Mouse (Mus musculus): ENCODE results near the gene Atp6v0b. TPM values are rescaled to one million over a fixed set of nuclear protein-coding genes. Genes with fewer than 3 reads are reported as not detected.
A peak's percentile ranks its signal among the peaks of the same experiment; 100 is the strongest.

Gene Atp6v0b
- polyA plus RNA-seq, 1 experiment from 2014 or later = 185 TPM

GRCm38 (mm10) chr4:117918261-117918660, 31.1 kb upstream of the Atp6v0b start:
- peaks cover 29% of the 10 kb centered on the region for H3K4me1 ChIP-seq
- no peak for ATAC-seq (ENCODE audit: borderline replicate concordance, extremely low read depth, low FRiP score, low TSS enrichment)
- no peaks in the 10 kb centered on the region for H3K9me3 ChIP-seq
- WGBS = 49% methylated on average over 3 of the region's 3 CpGs
- H3K36me3 ChIP-seq = no peaks in the 10 kb centered on the region
- no peak overlapping the region for H3K9ac ChIP-seq
- peaks cover 9% of the 10 kb centered on the region; the same call in 1 of the 2 replicates for H3K27me3 ChIP-seq
- no peak overlapping the region for H3K4me3 ChIP-seq
- H3K27ac ChIP-seq = peak overlapping the region; percentile 49; the same call in 1 of the 2 replicates
- H3K4me2 ChIP-seq = no peak overlapping the region

GRCm38 (mm10) chr4:117917847-117918246, 30.7 kb upstream of the Atp6v0b start:
- no peak overlapping the region for H3K9ac ChIP-seq
- no peak overlapping the region for H3K4me3 ChIP-seq
- 83% methylated on average over 4 of the region's 4 CpGs for WGBS
- no peak overlapping the region for H3K4me2 ChIP-seq
- H3K27me3 ChIP-seq = peaks cover 9% of the 10 kb centered on the region; the same call in 1 of the 2 replicates
- no peak for ATAC-seq (ENCODE audit: borderline replicate concordance, extremely low read depth, low FRiP score, low TSS enrichment)
- H3K36me3 ChIP-seq = no peaks in the 10 kb centered on the region
- H3K4me1 ChIP-seq = peaks cover 30% of the 10 kb centered on the region
- no peak overlapping the region for H3K27ac ChIP-seq
- H3K9me3 ChIP-seq = no peaks in the 10 kb centered on the region

GRCm38 (mm10) chr4:117917402-117917801, 30.3 kb upstream of the Atp6v0b start:
- Histone ChIP-seq H3K27me3 (peaks cover 5% of the 10 kb centered on the region; the same call in 1 of the 2 replicates), H3K9me3 (no peaks in the 10 kb centered on the region), H3K36me3 (peaks cover under 1% of the 10 kb centered on the region; the same call in 1 of the 2 replicates), H3K4me3 (no peak overlapping the region), H3K27ac (no peak overlapping the region), H3K9ac (no peak overlapping the region), H3K4me2 (no peak overlapping the region), H3K4me1 (peaks cover 33% of the 10 kb centered on the region)
- no peak for ATAC-seq (ENCODE audit: borderline replicate concordance, extremely low read depth, low FRiP score, low TSS enrichment)
- WGBS = 81% methylated on average over 4 of the region's 4 CpGs

GRCm38 (mm10) chr4:117916386-117916785, 29.3 kb upstream of the Atp6v0b start:
- Histone ChIP-seq H3K27me3 (no peaks in the 10 kb centered on the region), H3K27ac (no peak overlapping the region), H3K4me2 (peak overlapping the region; percentile 98; the same call in 1 of the 2 replicates), H3K4me1 (peaks cover 33% of the 10 kb centered on the region), H3K9ac (no peak overlapping the region), H3K4me3 (no peak overlapping the region), H3K36me3 (peaks cover 10% of the 10 kb centered on the region; the same call in 1 of the 2 replicates), H3K9me3 (no peaks in the 10 kb centered on the region)
- WGBS = 53% methylated on average over 5 of the region's 5 CpGs
- ATAC-seq (ENCODE audit: borderline replicate concordance, extremely low read depth, low FRiP score, low TSS enrichment) = no peak

- H3K27ac ChIP-seq = peak overlapping the region; percentile 85
- peak overlapping the region; percentile 70 for H3K9ac ChIP-seq
- 1% methylated on average over 19 of the region's 19 CpGs for WGBS
These were observed 28.5 kb upstream of the Atp6v0b start for GRCm38 (mm10) chr4:117915489-117916105.

GRCm38 (mm10) chr4:117914591-117915442, 27.7 kb upstream of the Atp6v0b start, which contains the start of gene Ipo13:
Gene Ipo13 (minus strand): TSS chr4:117914999.
- Histone ChIP-seq H3K9me3 (no peaks in the 10 kb centered on the region), H3K27me3 (no peaks in the 10 kb centered on the region), H3K4me3 (peak within 1 kb of the TSS; percentile 67), H3K9ac (peak within 1 kb of the TSS; percentile 70), H3K4me2 (peak within 1 kb of the TSS; percentile 98), H3K27ac (peak within 1 kb of the TSS; percentile 85), H3K4me1 (peaks cover 33% of the 10 kb centered on the region), H3K36me3 (peaks cover 15% of the 10 kb centered on the region; the same call in 1 of the 2 replicates)
- ATAC-seq (ENCODE audit: borderline replicate concordance, extremely low read depth, low FRiP score, low TSS enrichment) = peak; percentile 92
- WGBS = under 1% methylated on average over 58 of the region's 61 CpGs

More at GRCm38 (mm10) chr4:117915489-117916105, 28.5 kb upstream of the Atp6v0b start:
- peak overlapping the region; percentile 67 for H3K4me3 ChIP-seq
- peaks cover 33% of the 10 kb centered on the region for H3K4me1 ChIP-seq
- peaks cover 15% of the 10 kb centered on the region; the same call in 1 of the 2 replicates for H3K36me3 ChIP-seq
- peak overlapping the region; percentile 98 for H3K4me2 ChIP-seq
- H3K27me3 ChIP-seq = no peaks in the 10 kb centered on the region
- no peaks in the 10 kb centered on the region for H3K9me3 ChIP-seq
- ATAC-seq (ENCODE audit: borderline replicate concordance, extremely low read depth, low FRiP score, low TSS enrichment) = no peak

- ATAC-seq (ENCODE audit: borderline replicate concordance, extremely low read depth, low FRiP score, low TSS enrichment) = 0 out of 2 replicates have a peak, but pooled peaks have one; percentile 3
- WGBS = 11% methylated on average over 8 of the region's 8 CpGs
These were observed 26.9 kb upstream of the Atp6v0b start for GRCm38 (mm10) chr4:117914031-117914430.

GRCm38 (mm10) chr4:117913421-117913820, 26.3 kb upstream of the Atp6v0b start:
- 46% methylated on average over 3 of the region's 3 CpGs for WGBS
- H3K9me3 ChIP-seq = no peaks in the 10 kb centered on the region
- peaks cover 18% of the 10 kb centered on the region; the same call in 1 of the 2 replicates for H3K36me3 ChIP-seq
- peaks cover 38% of the 10 kb centered on the region for H3K4me1 ChIP-seq
- H3K27me3 ChIP-seq = no peaks in the 10 kb centered on the region
- H3K4me2 ChIP-seq = peak overlapping the region; percentile 98
- peak overlapping the region; percentile 67 for H3K4me3 ChIP-seq
- ATAC-seq (ENCODE audit: borderline replicate concordance, extremely low read depth, low FRiP score, low TSS enrichment) = no peak
- peak overlapping the region; percentile 70; the same call in 1 of the 2 replicates for H3K9ac ChIP-seq
- no peak overlapping the region for H3K27ac ChIP-seq

More at GRCm38 (mm10) chr4:117914031-117914430, 26.9 kb upstream of the Atp6v0b start:
- Histone ChIP-seq H3K27ac (0 out of 2 replicates have a peak overlapping the region, but pooled peaks have one; percentile 13), H3K36me3 (peaks cover 15% of the 10 kb centered on the region; the same call in 1 of the 2 replicates), H3K4me3 (peak overlapping the region; percentile 67), H3K4me2 (peak overlapping the region; percentile 98), H3K27me3 (no peaks in the 10 kb centered on the region), H3K9ac (peak overlapping the region; percentile 70), H3K4me1 (peaks cover 34% of the 10 kb centered on the region), H3K9me3 (no peaks in the 10 kb centered on the region)

GRCm38 (mm10) chr4:117912685-117913273, 25.6 kb upstream of the Atp6v0b start:
- Histone ChIP-seq H3K4me2 (peak overlapping the region; percentile 98), H3K9me3 (no peaks in the 10 kb centered on the region), H3K4me3 (no peak overlapping the region), H3K36me3 (peaks cover 18% of the 10 kb centered on the region; the same call in 1 of the 2 replicates), H3K9ac (no peak overlapping the region), H3K27ac (no peak overlapping the region), H3K27me3 (no peaks in the 10 kb centered on the region), H3K4me1 (peaks cover 38% of the 10 kb centered on the region)
- no peak for ATAC-seq (ENCODE audit: borderline replicate concordance, extremely low read depth, low FRiP score, low TSS enrichment)
- 53% methylated on average over 7 of the region's 7 CpGs for WGBS

- 88% methylated on average over 13 of the region's 13 CpGs for WGBS
- H3K4me1 ChIP-seq = peaks cover 34% of the 10 kb centered on the region
- ATAC-seq (ENCODE audit: borderline replicate concordance, extremely low read depth, low FRiP score, low TSS enrichment) = no peak
These were observed 25.0 kb upstream of the Atp6v0b start for GRCm38 (mm10) chr4:117912131-117912561.

GRCm38 (mm10) chr4:117908834-117909453, 21.8 kb upstream of the Atp6v0b start:
- Histone ChIP-seq H3K36me3 (peaks cover 34% of the 10 kb centered on the region; the same call in 1 of the 2 replicates), H3K4me3 (no peak overlapping the region), H3K9me3 (no peaks in the 10 kb centered on the region), H3K9ac (no peak overlapping the region), H3K4me1 (peaks cover 24% of the 10 kb centered on the region), H3K27me3 (no peaks in the 10 kb centered on the region), H3K27ac (no peak overlapping the region), H3K4me2 (no peak overlapping the region)
- ATAC-seq (ENCODE audit: borderline replicate concordance, extremely low read depth, low FRiP score, low TSS enrichment) = no peak
- WGBS = 74% methylated on average over 8 of the region's 8 CpGs

More at GRCm38 (mm10) chr4:117912131-117912561, 25.0 kb upstream of the Atp6v0b start:
- H3K4me3 ChIP-seq = no peak overlapping the region
- no peak overlapping the region for H3K9ac ChIP-seq
- H3K36me3 ChIP-seq = peaks cover 18% of the 10 kb centered on the region; the same call in 1 of the 2 replicates
- H3K9me3 ChIP-seq = no peaks in the 10 kb centered on the region
- H3K27me3 ChIP-seq = no peaks in the 10 kb centered on the region
- no peak overlapping the region for H3K4me2 ChIP-seq
- H3K27ac ChIP-seq = no peak overlapping the region

Data from lung, embryonic 15.5 days (tissue).